Mouse (Mus musculus): ENCODE data around the gene Defb42. TPM values are rescaled to one million over a fixed set of nuclear protein-coding genes. Genes with fewer than 3 reads are reported as not detected.

The Defb42 gene
- total and polyA plus RNA-seq, 3 experiments, result not detected

DNA sequence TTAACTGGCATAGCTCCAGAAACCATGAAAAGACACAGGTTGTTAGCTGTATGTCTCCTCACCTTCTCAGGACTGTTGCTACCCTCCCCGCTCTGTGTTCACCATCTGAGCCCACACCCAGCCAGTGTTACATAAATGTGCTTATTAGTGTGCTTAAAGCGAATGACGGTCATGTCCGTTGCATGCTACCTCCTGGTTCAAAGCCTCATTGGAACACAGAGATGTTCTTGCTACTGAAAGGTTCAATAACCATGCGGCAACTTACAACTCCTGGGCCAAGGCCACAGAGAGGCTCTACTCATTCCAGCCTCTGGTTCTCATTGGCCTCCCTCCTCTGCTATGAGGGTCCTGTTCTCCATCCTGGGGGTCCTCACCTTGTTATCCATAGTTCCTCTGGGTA, 35.3 kb upstream of the Defb42 start, which contains the start of gene Defb43:
Defb43 (plus strand) TSS at position 301 of the 400 bp plus-strand sequence.
- Histone ChIP-seq H3K9me3 (replicated peaks; ENCODE audit: low read length) (peaks cover 5% of the 10 kb centered on the region), H3K79me2 (replicated peaks; ENCODE audit: control insufficient read depth, extremely low read depth, insufficient read depth, poor library complexity, severe bottlenecking) (no peaks in the 10 kb centered on the region), H3K36me3 (replicated peaks in 1 of 2; ENCODE audit: control insufficient read depth in 1 of 2, insufficient read depth in 1 of 2, low read length in 1 of 2) (no peaks in the 10 kb centered on the region), H3K4me1 (ENCODE audit: control insufficient read depth in 1 of 2, insufficient read depth in 2 of 2) (peaks cover 3 to 7% of the 10 kb centered on the region in 2 experiments), H3K27ac (ENCODE audit: insufficient read depth, low read depth) (no peak within 1 kb of the TSS), H3K4me2 (ENCODE audit: insufficient read depth, low read depth, poor library complexity, severe bottlenecking) (no peak within 1 kb of the TSS), H3K27me3 (replicated peaks) (no peaks in the 10 kb centered on the region), H3K4me3 (replicated peaks in 1 of 3; ENCODE audit: low read depth in 2 of 3, low read length in 2 of 3, poor library complexity in 1 of 3) (no peak within 1 kb of the TSS), H3K9ac (ENCODE audit: insufficient read depth, low read depth) (no peak within 1 kb of the TSS)
- in situ Hi-C loops (cut with MboI; ENCODE audit: low pct_ligation_motif_present, low pct_unique_long_range_greater_than_20kb, low sequenced_read_pairs) (no loop called here), dilution Hi-C loops (cut with MboI; ENCODE audit: extremely low pct_ligation_motif_present, extremely low pct_unique_long_range_greater_than_20kb, low sequenced_read_pairs) (no loop called here)
- no peak for TF ChIP-seq MAX (IDR thresholded peaks at IDR 0.05; ENCODE audit: low read length)
- TF ChIP-seq MXI1 (IDR thresholded peaks at IDR 0.05; ENCODE audit: low read depth, low read length), result no peak
- no peak for TF ChIP-seq POLR2A (IDR thresholded peaks at IDR 0.05; ENCODE audit: low read depth, low read length)
- TF ChIP-seq MEF2A (IDR thresholded peaks at IDR 0.05; ENCODE audit: borderline replicate concordance, low read depth, low read length), result no peak
- TF ChIP-seq BHLHE40 (IDR thresholded peaks at IDR 0.05; ENCODE audit: low read depth, low read length), result no peak
- TF ChIP-seq E2F4 (IDR thresholded peaks at IDR 0.05; ENCODE audit: insufficient replicate concordance, low read depth, low read length), result no peak
- TF ChIP-seq JUND (conservative IDR thresholded peaks at IDR 0.05; ENCODE audit: low read depth, low read length), result no peak
- no peak for DNase-seq (ENCODE audit: extremely low read depth)

DNA sequence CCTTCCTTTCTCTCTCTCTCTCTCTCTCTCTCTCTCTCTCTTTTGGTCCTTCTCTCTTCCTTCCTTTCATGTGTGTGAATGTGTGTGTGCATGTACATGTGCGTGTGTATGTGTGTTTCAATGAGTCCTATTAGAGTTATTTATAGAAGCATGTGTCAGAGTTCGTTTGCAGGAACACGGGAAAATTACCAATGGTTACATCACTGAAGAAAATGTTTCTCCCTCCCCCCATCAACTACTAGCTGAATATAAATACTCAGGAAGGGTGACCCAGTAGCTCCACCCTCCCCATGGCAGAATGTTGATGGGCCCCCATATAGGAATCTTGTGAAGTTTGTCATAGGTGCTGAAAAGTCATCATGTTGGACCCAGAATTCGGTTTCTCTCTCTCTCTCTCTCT, 33.7 kb upstream of the Defb42 start:
- Histone ChIP-seq H3K79me2 (replicated peaks; ENCODE audit: control insufficient read depth, extremely low read depth, insufficient read depth, poor library complexity, severe bottlenecking) (no peaks in the 10 kb centered on the region), H3K4me1 (ENCODE audit: control insufficient read depth in 1 of 2, insufficient read depth in 2 of 2) (peaks cover 3 to 7% of the 10 kb centered on the region in 2 experiments), H3K4me3 (replicated peaks in 1 of 3; ENCODE audit: low read depth in 2 of 3, low read length in 2 of 3, poor library complexity in 1 of 3) (no peak overlapping the region), H3K36me3 (replicated peaks in 1 of 2; ENCODE audit: control insufficient read depth in 1 of 2, insufficient read depth in 1 of 2, low read length in 1 of 2) (no peaks in the 10 kb centered on the region), H3K27me3 (replicated peaks) (no peaks in the 10 kb centered on the region), H3K9ac (ENCODE audit: insufficient read depth, low read depth) (no peak overlapping the region), H3K4me2 (ENCODE audit: insufficient read depth, low read depth, poor library complexity, severe bottlenecking) (no peak overlapping the region), H3K27ac (ENCODE audit: insufficient read depth, low read depth) (no peak overlapping the region), H3K9me3 (replicated peaks; ENCODE audit: low read length) (peaks cover 5% of the 10 kb centered on the region)
- in situ Hi-C loops (cut with MboI; ENCODE audit: low pct_ligation_motif_present, low pct_unique_long_range_greater_than_20kb, low sequenced_read_pairs), result no loop called here
- no peak for DNase-seq (ENCODE audit: extremely low read depth)
- no peak for TF ChIP-seq ETS1 (conservative IDR thresholded peaks at IDR 0.05; ENCODE audit: low read depth, low read length)
- no peak for TF ChIP-seq ZC3H11A (IDR thresholded peaks at IDR 0.05; ENCODE audit: low read depth, low read length)
- no peak for TF ChIP-seq MXI1 (IDR thresholded peaks at IDR 0.05; ENCODE audit: low read depth, low read length)
- TF ChIP-seq ELF1 (IDR thresholded peaks at IDR 0.05; ENCODE audit: low read depth, low read length), result no peak
- TF ChIP-seq POLR2A (IDR thresholded peaks at IDR 0.05; ENCODE audit: low read depth, low read length), result no peak
- TF ChIP-seq MEF2A (IDR thresholded peaks at IDR 0.05; ENCODE audit: borderline replicate concordance, low read depth, low read length), result no peak
- TF ChIP-seq SIN3A (IDR thresholded peaks at IDR 0.05; ENCODE audit: low read length), result no peak
- no peak for TF ChIP-seq MAFK (IDR thresholded peaks at IDR 0.05; ENCODE audit: insufficient replicate concordance, low read length)
- no peak for TF ChIP-seq ZMIZ1 (IDR thresholded peaks at IDR 0.05; ENCODE audit: low read depth, low read length)
- no peak for TF ChIP-seq JUND (conservative IDR thresholded peaks at IDR 0.05; ENCODE audit: low read depth, low read length)
- TF ChIP-seq UBTF (IDR thresholded peaks at IDR 0.05; ENCODE audit: low read depth, low read length), result no peak
- no peak for TF ChIP-seq ZNF384 (IDR thresholded peaks at IDR 0.05; ENCODE audit: low read depth, low read length)
- no peak for TF ChIP-seq CHD1 (IDR thresholded peaks at IDR 0.05; ENCODE audit: low read depth, low read length)
- TF ChIP-seq JUN (IDR thresholded peaks at IDR 0.05; ENCODE audit: insufficient read depth, low read depth, low read length), result no peak
- TF ChIP-seq MAX (IDR thresholded peaks at IDR 0.05; ENCODE audit: low read length), result no peak
- dilution Hi-C loops (cut with MboI; ENCODE audit: extremely low pct_ligation_motif_present, extremely low pct_unique_long_range_greater_than_20kb, low sequenced_read_pairs), result no loop called here

Data from CH12.LX (cell line).